Mouse (Mus musculus): ENCODE measurements around the gene Gm1993.
"Not testable (repeated sequence)": the region's sequence is repeated elsewhere in the genome, so short reads cannot be mapped to it uniquely, and the experiment has no call there.

Gm1993 gene

DNA sequence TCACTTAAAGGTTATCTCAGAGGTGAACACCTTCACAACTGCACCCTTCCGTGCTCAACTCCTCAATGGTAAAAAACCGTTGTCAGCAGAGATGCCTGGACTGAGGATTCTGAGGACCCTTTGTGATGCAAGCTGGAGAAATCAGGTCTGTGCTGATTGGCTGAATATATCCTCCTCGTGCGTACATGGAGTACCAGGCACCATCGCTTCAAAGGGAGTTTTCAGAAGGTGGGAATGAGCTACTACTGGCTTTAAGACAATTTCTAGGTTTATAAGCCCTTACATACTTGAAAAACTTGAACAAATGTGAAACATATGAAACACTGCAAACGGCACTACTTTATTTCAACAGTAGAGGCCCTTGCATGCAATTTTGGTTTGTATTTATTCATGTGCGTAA is at the start of gene Gm1993:
Gene Gm1993, minus strand, starts transcription at position 101 of the 400 bp plus-strand sequence.
- in situ Hi-C loops (cut with MboI; ENCODE audit: low sequenced_read_pairs), result not testable (repeated sequence)

Measured in CH12F3 (cell line).